Mouse (Mus musculus) cerebellum, postnatal 36 days (tissue): ENCODE data around the gene Kcnj14.

Experiments
- DNase-seq, 2 experiments: peaks; one replicate each; pipeline ENCODE4 v3.0.0; 2021 to 2022; ENCODE audit warnings: mixed read lengths in 2 of 2

Kcnj14 gene

DNA sequence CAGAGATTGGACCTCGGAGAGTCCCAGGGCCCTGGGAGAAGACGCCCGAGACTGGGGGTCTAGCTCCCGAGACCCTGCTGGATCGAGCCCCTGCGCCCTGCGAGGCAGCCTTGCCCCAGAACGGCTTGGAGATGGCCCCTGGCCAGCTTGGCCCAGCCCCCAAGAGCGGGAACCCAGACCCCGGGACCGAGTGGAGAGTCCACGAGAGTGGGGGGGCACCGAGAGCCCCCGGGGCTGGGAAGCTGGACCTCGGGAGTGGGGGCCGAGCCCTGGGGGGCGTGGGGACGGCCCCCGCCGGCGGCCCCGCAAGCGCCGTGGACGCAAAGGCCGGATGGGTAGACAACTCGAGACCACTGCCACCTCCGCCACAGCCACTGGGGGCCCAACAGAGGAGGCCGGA, 29.6 kb downstream of the Kcnj14 start:
- no peak for DNase-seq

DNA sequence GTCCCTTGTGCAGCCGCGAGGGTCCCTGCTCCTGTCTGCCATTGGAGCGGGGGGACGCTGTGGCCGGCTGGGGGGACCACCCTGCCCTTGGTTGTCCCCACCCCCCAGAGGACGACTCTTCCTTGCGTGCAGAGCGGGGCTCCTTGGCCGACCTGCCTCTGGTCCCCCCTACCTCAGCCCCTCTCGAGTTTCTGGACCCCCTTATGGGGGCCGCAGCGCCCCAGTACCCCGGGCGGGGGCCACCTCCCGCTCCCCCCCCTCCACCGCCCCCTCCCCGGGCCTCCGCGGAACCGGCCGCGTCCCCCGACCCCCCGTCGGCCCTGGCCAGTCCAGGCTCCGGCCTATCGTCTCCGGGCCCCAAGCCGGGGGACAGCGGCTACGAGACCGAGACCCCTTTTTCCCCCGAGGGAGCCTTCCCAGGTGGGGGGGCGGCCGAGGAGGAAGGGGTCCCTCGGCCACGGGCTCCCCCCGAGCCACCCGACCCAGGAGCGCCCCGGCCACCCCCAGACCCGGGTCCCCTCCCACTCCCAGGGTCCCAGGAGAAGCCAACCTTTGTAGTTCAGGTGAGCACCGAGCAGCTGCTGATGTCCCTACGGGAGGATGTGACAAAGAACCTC, 30.5 kb downstream of the Kcnj14 start:
- no peak for DNase-seq

DNA sequence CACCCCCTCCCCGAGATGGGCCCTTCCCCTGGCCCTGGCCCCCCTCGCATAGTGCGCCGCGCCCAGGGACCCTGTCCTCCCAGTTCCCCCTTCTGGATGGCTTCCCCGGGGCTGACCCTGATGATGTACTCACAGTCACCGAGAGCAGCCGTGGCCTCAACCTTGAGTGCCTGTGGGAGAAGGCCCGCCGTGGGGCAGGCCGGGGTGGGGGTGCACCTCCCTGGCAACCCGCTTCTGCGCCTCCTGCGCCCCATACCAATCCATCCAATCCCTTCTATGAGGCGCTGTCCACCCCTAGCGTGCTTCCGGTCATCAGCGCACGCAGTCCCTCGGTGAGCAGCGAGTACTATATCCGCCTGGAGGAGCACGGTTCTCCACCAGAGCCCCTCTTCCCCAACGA, 31.3 kb downstream of the Kcnj14 start:
- DNase-seq: no peak

DNA sequence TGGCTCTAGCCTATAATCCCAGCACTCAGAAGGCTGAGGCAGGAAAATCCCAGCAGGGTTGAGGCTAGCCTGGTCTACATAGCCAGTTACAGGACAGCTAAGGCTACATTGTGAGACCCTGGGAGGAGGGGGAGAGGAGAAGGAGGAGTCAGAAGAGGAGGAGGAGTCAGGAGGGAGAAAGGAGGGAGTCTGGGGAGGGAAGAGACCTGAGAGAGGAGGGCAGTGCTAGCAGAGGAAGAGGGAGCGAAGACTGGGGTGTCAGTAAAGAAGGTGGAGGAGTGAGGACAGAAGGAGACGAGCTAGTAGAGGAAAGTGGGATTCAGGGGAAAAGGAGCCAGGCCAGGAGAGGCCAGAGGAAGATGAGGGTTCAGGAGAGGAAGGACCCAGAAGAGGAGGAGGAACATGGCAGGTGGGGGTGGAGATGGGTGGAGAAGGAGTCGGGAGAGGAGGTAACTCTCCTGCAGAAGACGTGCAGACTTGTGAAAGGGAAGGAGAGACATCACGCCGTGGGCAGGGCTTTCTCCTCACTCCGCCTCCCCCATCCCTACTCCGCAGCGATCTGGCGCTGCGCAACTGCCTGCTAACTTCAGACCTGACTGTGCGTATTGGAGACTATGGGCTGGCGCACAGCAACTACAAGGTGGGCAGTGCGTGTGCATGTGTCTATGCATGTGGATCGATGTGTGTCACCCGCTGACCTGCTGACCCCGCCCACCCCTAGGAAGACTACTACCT, 32.7 kb downstream of the Kcnj14 start:
- no peak for DNase-seq

DNA sequence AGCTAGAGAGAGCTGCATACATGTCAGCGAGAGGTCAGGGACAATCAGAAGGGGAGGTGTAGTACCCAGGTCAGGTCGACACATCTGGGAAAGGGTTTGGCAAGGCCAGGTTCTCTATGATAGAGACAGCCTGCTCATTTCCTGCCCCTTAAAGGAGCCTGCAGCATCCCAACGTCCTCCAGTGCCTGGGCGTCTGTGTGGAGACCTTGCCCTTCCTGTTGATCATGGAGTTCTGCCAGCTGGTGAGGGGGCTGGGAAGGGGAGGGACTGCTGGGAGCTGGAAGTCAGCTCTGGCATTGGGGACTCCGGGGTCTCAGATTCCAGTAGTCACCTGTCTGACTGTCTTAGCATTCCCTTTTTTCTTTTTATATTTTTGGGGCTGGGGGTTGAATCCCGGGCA, 33.9 kb downstream of the Kcnj14 start:
- no peak for DNase-seq

DNA sequence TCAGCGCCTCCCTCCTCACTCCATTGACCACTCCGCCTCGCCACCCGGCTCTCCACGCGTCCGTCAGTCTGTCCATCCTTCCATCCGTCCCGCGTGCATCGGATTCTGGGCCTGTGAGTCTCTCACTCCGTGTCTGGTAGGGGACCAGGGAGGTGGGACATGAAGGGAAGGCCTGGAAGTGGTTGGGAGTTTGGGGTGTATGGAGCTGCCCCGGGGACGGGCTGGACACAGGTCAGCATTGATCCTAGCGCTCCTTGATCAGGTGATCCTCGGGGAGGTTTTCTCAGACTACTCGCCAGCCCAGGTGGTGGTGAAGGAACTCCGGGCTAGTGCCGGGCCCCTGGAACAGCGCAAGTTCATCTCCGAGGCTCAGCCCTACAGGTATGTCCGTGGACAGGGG, 36.9 kb downstream of the Kcnj14 start:
- DNase-seq: no peak

DNA sequence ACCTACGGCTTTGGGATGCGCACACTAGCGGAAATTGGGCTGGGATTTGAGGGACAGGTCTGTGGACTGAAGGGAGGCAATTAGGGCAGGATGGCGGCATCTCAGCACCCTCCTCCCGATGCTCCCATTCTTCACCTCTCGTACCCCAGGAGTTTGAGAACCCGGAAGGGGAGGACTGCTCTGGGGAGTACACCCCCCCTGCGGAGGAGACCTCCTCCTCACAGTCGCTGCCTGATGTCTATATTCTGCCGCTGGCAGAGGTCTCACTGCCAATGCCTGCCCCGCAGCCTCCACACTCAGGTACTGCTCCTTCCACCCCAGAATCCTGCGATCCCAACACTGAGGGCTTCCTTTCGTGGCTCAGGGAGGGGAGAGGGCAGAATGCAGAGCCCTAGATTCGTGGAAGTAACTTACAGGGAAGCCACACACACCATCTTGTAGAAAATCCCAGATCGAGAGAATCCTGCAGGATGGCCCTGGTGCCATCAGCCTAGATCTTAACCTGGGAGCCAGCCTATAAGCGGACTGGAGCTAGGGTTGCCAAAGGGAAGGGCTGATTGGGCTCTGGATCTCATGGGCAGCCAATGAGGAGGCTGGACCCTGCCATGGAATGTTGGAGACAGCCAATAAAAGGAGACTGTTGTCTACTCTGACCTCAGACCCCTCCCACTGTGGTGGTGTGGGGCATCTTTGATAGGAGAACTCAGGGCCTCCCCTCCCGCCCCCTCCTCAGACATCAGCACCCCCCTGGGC, 37.7 kb downstream of the Kcnj14 start:
- peak; percentile 63 to 71 for DNase-seq

DNA sequence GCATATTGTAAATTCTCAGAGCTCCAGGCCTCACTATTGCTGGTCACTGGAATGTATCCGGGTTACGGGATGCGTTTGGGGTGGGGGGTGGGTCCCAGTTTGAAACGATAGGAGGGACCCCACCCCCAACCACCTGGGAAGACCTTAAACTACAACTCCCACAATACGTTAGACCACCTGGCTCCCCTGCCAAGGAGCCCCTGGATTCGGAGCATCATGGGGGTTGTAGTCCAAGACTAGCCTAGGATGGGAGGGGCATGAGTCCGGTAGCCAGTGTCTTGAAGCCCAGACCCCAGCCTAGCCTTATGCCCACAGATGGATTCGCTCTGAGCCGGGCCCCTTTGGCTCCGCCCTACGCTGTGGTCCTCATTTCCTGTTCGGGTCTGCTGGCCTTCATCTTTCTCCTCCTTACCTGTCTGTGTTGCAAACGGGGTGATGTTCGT, 38.4 kb downstream of the Kcnj14 start:
- DNase-seq: peak; percentile 70 to 72

DNA sequence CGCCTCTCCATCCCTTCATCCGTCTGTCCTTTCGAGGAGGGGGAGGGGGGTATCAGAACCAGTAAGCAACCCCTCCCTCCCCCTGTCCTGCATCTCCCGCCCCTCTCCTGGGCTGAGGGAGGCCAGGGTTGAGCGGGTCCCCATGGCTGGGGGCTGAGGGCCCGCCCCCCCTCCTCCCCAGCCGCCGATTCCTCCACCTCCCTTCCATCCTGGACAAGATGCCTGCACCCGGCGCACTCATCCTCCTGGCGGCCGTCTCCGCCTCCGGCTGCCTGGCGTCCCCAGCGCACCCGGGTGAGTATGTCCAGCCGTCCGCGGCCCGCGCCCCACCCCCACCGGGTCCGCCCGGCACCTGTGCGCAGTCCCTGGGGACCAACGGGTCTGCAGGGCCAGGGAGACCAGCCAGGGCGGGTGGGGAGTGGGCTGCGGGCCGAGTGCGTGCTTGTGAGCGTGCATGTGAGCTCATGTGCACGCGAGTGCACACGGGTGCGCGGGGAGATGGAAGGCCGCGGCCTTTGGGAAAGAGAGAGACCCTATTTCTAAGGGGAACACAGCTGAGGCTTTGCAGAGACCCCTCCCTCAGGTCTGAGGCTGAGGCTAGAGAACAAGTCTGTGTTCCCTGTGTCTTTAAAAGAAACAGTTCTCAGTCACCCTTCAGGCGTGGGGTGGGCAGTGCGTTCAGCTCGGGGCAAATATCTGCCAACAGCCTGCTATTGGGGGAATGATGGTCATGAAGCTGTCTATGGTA, 39.0 kb downstream of the Kcnj14 start:
- peak; percentile 57 to 67 for DNase-seq

DNA sequence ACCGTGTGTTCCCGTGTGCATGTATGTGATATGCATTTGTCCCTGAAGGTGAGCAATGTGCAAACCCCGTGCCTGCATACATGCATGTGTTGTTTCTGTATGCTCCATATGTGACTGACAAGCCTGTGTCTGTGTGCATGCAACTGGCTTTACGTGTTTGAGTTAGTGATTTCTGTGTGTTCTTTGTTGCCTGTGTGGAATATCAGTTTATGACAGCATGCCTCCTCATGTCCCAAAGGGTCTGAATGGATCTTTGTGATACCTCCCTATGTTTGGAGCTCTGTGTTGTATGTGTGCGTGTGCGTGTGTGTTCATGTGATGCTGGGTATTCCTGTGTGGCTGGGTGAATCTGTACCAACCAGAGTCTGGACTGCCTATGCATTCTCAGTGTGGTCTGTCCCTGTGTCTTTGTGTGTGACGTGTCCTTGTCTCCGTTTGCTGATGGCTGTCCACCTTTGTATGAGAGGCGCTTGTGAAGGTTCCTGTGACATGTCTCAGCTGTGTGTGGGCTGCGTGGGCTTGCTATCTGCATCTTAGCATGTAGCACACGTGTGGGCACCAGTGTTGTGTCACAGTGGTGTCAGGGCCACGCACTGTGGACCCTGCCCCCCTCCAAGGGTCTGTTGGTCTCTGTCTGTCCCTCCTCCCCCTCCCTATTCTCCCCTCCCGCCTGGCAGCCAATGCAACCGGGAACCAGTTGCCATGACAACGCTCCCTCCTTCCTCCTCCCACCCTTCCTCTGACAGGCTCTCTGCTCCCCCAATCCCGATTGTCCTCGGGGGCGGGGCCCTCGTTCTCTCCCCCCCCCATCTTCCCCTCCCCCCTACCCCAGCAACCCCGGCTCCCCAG, 39.8 kb downstream of the Kcnj14 start, which contains the start of gene Sult2b1:
Gene Sult2b1, minus strand, starts transcription at position 146 of the 849 bp plus-strand sequence.
- peak; percentile 89 to 90 for DNase-seq

DNA sequence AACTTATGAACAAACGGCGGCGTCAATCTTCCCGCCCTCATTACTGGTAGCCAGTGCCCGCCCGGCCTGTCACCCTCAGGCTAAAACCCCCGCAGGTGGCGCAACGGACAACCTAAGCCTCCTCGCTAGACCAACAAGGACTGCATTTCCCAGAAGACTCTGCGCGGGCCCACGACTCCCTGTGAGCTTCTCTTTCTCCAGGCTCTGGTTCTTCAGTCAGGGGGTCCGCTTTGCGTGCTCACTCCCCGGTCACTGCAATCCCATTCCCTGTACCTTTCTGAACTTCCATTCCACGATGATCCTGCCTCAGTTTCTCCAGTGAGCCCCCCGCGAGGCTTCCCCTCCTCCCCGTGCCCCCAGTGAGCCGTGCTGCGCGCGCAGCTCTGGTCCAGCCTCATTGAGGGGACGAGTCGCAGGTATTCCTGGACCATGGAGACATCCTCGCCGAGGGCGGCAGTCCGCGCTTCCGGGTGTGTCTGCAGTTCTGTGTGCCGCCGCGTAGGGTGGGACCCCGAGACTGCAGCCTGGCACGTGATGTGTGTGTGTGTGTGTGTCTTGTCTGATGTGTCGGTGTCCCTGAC, 41.0 kb downstream of the Kcnj14 start, which contains the start of gene Lmtk3:
Gene Lmtk3, plus strand, starts transcription at position 228 of the 581 bp plus-strand sequence.
- DNase-seq: peak; percentile 87 to 90

DNA sequence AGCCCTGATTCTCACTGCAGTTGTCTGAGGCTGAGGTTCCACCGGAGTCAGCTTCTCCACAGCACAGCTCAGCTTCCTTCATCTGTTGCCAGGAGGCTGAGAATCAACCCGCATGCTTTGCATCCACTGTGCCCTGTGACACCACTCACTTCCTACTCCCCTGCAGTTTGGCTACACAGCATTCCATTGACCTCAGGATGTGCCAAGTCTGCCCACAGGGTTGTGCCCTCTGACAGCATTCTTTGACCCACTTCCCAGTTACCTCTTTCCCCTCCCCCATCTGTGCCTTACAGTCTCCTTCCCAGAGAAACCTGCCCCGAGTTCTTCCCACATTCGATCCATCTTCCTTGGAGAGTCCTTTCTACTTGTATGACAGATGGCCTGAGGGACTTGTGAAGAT, 42.3 kb downstream of the Kcnj14 start:
- no peak for DNase-seq

DNA sequence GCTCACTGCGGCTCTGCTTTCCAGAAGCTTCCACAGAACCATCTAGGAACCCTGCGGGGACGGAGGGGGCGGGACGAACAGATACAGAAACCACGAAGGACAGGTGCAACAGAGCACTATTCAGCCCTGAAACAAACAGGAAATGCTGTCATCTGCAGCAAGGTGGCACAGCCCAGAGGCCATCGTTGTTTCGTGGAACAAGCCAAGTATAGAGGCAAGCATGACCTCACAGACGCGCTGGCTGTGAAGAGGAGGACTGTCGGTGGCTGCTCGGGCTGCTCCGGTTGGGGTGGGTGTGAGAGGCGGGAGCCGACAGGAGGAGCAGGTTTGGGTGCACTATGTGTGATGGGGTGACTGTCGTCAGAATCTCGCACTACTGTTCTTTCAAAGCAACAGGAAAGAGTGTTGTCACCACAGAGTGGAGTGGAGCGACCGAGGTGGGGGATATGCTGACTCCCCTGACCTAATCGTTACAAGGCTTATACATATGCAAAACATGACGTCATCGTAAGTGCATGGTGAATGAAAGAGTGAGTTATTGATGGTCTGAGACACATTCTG, 45.4 kb downstream of the Kcnj14 start:
- DNase-seq: no peak

DNA sequence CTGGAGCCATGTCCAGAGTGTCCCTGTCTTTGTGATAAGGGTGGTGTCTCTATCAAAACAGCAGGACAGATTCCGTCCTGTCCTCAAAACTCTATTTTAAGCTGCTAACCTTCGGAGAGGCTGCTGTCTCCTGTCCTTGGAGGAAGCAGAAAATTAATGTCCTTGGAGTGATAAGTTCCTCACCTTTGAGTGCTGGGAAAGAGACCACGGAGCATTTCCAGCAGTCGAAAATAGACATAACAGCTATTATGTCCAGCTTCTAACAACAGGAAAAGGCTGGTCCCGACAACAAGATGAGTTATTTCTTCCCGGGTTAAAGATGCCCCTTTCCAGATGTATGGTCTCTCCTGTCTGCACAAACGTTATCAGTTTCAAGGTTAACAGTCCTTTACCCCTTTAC, 49.3 kb downstream of the Kcnj14 start:
- no peak for DNase-seq

DNA sequence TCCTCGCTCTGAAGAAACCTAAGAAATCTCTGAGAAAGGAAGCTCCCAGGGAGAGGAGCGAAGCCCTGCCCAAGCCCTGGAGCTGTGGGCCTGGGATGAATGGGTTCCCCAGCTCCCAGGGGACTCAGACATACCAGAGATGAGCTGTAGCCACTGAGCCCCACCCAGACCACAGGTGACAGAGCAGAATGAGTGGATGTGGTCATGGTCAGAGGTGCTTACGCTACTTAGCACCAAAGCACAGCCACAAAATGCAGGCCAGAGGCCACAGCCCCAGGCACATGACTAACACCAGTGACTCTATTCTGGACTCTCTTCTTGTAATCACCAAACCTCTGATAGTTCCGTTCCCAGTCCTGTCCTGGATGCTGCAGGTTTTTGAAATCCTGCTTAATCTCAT, 53.5 kb downstream of the Kcnj14 start:
- no peak for DNase-seq

DNA sequence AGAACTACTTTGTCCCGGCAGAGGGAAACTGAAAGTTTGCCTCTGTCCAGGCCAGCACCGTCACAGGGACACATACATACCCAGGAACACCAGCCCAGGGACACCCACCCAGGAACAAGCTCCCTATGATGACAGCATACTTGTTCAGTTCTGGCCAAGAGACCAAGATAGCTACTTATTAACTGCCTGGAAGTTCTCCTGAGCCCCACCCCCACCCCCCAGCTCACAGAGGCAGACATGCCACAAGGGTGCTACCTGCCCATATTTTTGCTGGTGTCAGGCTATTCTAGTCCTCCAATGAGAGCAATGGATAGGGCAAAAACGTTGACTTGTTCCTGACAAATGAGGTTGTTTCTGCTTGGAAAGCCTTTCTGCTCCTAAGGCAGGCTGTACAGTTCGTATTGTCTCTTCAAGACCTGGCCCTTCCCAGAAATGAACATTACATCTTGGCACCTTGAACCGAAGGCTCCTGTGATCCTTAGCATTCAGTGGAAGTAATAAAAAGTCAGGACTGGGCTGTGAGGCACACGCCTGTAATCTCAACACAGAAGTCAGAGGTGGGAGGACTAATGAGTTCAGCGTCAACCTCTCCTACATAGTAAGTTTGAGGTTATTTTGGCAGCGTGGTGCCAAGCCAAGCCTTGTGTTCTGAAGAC, 54.0 kb downstream of the Kcnj14 start:
- DNase-seq: no peak

DNA sequence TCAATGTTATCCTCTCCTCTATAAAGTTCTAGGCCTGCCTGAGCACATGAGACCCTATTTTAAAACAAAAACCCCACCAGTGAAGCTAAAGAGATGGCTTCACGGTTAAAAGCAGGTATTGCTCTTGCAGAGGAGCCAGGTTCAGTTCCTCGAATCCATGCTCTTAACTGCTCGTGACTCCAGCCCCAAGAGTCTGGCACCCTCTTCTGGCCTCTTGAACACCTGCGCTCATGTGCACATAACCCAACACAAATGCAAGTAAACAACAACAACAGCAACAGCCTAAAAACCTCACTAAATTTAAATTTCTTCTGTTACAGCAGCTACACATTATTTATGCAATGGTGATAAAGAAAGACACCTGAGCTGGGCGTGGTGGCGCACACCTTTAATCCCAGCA, 57.1 kb downstream of the Kcnj14 start:
- DNase-seq: no peak

DNA sequence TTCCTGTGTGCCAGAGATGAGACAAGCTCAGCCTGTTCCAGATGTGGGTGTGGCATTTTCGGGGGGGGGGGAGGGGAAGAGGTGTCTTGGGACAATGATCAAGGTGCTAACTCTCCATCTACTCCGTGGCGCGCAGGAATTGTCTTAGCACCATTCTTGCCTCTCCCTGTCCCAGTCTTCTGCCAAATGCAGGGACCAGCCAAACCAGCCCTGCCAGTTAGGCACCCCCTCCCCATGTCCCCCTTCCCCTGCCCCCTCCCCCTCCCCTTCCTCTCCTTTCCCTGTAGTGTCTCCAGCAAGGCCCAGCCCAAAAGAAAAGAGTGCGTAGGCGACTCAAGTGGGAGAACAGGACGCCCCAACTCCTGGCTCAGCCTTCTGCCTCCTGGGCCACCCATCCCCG, 57.8 kb downstream of the Kcnj14 start:
- no peak for DNase-seq
